Mouse (Mus musculus) neural tube, embryonic 12.5 days (tissue): ENCODE results near the gene Cdh3. TPM values are rescaled to one million over a fixed set of nuclear protein-coding genes. Genes with fewer than 3 reads are reported as not detected.

Source experiments
- ATAC-seq: fragments of 200-750 bp; cut with Nextera tagmentation; 2 replicates; pipeline ENCODE4 v1.8.0; 2017; ENCODE audit warnings: low read depth, mild to moderate bottlenecking, moderate TSS enrichment, moderate library complexity; ENCODE audit not compliant: low FRiP score
- H3K27ac ChIP-seq: fragments of 300-500 bp; sonication (generic); 2 replicates; pipeline ENCODE4 v1.5.1; 2016
- H3K27me3 ChIP-seq: fragments of 300-500 bp; sonication (generic); replicated peaks from 2 replicates; pipeline ENCODE4 v1.6.1; 2016; ENCODE audit warnings: mild to moderate bottlenecking
- H3K36me3 ChIP-seq: fragments of 300-500 bp; sonication (generic); 2 replicates; pipeline ENCODE4 v1.6.1; 2016; ENCODE audit warnings: mild to moderate bottlenecking
- H3K4me1 ChIP-seq: fragments of 300-500 bp; sonication (generic); 2 replicates; pipeline ENCODE4 v1.6.1; 2016
- H3K4me2 ChIP-seq: fragments of 300-500 bp; sonication (generic); replicated peaks from 2 replicates; pipeline ENCODE4 v1.6.1; 2016; ENCODE audit warnings: mild to moderate bottlenecking
- H3K4me3 ChIP-seq: fragments of 300-500 bp; sonication (generic); 2 replicates; pipeline ENCODE4 v1.5.1; 2016
- H3K9ac ChIP-seq: fragments of 300-500 bp; sonication (generic); 2 replicates; pipeline ENCODE4 v1.6.1; 2016; ENCODE audit warnings: mild to moderate bottlenecking
- H3K9me3 ChIP-seq: fragments of 300-500 bp; sonication (generic); 2 replicates; pipeline ENCODE4 v1.6.1; 2016; ENCODE audit warnings: mild to moderate bottlenecking
- WGBS: fragments of 180-500 bp; shearing (Covaris S2); methylation state at CpG from one replicate; pipeline ENCODE4 v1.1.7; 2016; 5-methylcytosine and 5-hydroxymethylcytosine counted together
- polyA plus RNA-seq: library from polyadenylated mRNA; unstranded; fragments of >200 nt; fragmentation: Nextera tagmentation; extraction: Ambion mirVana; gene quantifications from 2 replicates; pipeline ENCODE4 v1.2.1, GENCODE M21; 2016

Cdh3 gene
- polyA plus RNA-seq, 1 experiment from 2014 or later: 6.0 TPM

DNA sequence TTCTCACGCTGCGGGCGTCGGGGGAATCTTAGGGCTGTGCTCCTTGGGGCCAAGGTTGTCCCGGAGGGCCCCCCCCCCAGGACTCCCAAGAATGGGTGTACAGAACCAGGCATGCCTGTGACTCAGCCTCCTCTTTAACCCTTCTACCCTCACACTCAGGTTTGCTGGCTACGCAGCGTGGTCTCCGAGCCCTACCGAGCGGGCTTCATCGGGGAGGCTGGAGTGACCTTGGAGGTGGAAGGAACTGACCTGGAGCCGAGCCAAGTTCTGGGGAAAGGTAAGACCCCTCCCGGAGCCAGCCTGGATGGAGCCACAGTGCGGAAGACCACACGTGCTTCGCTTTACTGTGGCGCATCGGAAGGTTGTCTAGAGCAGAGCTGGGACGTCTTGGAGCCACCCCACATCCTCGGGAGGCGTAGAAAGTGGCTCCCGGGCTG lies 392 bp downstream of the Cdh3 start:
- H3K9me3 ChIP-seq: no peaks in the 10 kb centered on the region
- WGBS: 1% methylated on average over 22 of the region's 22 CpGs
- H3K27me3 ChIP-seq: peaks cover 56% of the 10 kb centered on the region
- peak overlapping the region; percentile 67 for H3K4me2 ChIP-seq
- H3K4me1 ChIP-seq: peaks cover 34% of the 10 kb centered on the region
- peak overlapping the region; percentile 35 for H3K4me3 ChIP-seq
- H3K9ac ChIP-seq: peak overlapping the region; percentile 40
- no peak overlapping the region for H3K27ac ChIP-seq
- H3K36me3 ChIP-seq: no peaks in the 10 kb centered on the region
- ATAC-seq: peak; percentile 39; the same call in 1 of the 2 replicates

DNA sequence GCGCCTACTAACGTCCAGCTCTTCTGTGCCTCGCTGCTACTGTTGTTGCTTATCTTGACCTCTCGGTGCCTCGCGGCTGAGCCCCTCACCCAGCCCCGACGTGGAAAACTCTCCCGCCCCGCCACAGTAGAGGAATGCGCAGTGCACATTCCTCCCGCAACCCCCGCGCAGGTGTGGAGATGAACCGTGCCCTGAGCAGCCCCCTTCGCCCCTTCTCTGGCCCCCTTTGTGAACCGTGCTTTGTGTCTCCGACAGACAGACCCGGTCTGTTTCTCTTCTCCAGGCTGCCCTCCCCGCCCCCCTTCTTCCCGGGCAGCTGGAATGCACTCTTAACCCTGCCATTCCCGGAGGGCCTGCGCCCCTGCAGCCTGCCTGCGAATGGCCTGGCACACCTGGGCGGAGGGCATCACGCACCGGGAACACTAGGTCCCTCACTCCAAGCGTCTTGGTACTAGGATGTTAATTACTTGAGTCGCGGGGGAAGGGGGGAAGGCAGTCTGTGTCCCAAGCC lies 895 bp downstream of the Cdh3 start:
- Histone ChIP-seq H3K9ac (peak overlapping the region; percentile 40; the same call in 1 of the 2 replicates), H3K36me3 (no peaks in the 10 kb centered on the region), H3K9me3 (no peaks in the 10 kb centered on the region), H3K27me3 (peaks cover 56% of the 10 kb centered on the region), H3K4me1 (peaks cover 34% of the 10 kb centered on the region), H3K4me3 (peak overlapping the region; percentile 35), H3K4me2 (peak overlapping the region; percentile 67), H3K27ac (no peak overlapping the region)
- 0 out of 2 replicates have a peak, but pooled peaks have one; percentile 18 for ATAC-seq
- WGBS: under 1% methylated on average over 30 of the region's 30 CpGs

DNA sequence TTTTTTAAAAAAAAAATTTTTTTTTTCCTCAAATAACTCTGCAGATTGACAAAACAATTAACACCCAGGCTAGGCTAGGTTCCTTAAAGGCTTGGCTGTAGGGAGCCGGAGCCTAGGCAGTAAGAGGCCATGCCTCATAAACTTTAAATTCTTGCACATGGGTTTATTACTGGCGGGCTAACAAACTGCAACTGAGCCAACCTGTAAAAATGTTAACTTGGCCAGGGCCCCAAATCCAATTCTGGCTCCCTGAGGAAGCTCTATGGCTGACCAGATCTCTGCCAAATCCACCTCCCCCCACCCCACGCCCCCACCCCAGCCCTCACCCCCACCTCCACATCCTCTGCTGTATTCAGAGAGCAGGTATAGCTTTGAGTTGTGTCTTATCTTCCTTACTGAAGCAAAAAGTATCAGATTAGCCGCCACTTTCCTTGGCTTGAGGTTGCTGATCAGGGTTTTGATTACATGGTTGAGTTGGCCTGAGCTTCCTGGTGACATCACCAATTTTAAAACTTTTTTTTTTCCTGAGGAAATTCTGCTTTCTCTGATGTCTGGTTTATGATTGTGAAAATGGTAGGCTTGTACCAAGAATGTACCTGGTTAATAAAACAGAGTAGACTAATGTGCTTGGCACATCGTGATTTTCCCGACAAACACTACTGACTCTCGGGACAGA lies 1.9 kb downstream of the Cdh3 start:
- H3K4me2 ChIP-seq: peak overlapping the region; percentile 16; the same call in 1 of the 2 replicates
- H3K4me3 ChIP-seq: no peak overlapping the region
- H3K9ac ChIP-seq: no peak overlapping the region
- peaks cover 50% of the 10 kb centered on the region for H3K27me3 ChIP-seq
- H3K4me1 ChIP-seq: peaks cover 28% of the 10 kb centered on the region
- ATAC-seq: no peak
- H3K36me3 ChIP-seq: no peaks in the 10 kb centered on the region
- H3K9me3 ChIP-seq: no peaks in the 10 kb centered on the region
- no peak overlapping the region for H3K27ac ChIP-seq
- WGBS: 49% methylated on average over 7 of the region's 7 CpGs

DNA sequence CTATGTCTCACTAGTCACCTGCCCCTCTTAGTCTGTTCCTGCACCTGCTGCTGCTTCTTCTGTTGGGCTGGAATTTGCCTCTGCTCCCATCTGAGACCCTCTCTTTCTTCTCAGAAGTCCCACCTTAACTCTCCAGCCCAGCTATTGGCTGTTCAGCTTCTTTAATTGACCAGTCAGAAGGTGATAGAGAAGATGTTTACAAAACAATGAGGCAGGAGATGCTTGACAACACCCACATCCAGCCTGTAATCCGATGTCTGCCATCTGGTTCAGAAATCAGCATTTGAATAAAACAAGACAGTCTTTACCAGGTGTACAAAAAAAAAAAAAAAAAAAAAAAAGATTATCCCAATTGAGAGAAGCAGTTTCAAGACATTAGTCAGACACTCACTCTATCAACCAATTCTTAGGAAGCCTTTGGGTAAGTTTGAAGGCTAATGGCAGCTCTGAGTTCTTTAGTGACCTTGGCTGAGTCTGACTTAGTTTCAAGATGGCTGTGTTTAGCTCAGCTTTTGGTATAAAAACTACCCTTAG lies 5.3 kb downstream of the Cdh3 start:
- peaks cover 10% of the 10 kb centered on the region for H3K4me1 ChIP-seq
- H3K4me2 ChIP-seq: no peak overlapping the region
- ATAC-seq: no peak
- no peak overlapping the region for H3K27ac ChIP-seq
- peaks cover 20% of the 10 kb centered on the region for H3K27me3 ChIP-seq
- H3K9me3 ChIP-seq: no peaks in the 10 kb centered on the region
- no peak overlapping the region for H3K4me3 ChIP-seq
- no peak overlapping the region for H3K9ac ChIP-seq
- no peaks in the 10 kb centered on the region for H3K36me3 ChIP-seq
- WGBS: 19% methylated on average over 1 of the region's 1 CpGs

DNA sequence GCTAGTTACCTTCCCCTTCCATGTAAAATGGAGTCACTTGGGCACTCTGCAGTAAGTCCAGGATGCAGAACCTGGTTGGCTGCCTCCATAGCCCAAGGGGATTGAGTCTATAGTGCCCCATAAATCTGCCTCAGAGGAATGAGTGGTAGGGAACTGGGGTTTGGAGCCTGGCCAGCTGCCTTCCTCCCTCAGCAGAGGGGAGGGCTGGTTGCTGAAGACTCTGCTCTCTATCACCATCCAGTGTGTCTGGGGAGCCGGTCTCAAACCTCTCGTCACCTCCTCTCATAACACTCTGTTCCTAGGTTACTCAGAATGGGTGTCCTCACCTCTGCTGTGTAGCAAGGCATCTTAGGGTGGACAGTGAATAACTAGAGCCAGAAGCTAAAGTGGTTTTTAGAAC lies 5.9 kb downstream of the Cdh3 start:
- ATAC-seq: 0 out of 2 replicates have a peak, but pooled peaks have one; percentile 17
- WGBS: 52% methylated on average over 2 of the region's 2 CpGs
- peaks cover 14% of the 10 kb centered on the region for H3K27me3 ChIP-seq

DNA sequence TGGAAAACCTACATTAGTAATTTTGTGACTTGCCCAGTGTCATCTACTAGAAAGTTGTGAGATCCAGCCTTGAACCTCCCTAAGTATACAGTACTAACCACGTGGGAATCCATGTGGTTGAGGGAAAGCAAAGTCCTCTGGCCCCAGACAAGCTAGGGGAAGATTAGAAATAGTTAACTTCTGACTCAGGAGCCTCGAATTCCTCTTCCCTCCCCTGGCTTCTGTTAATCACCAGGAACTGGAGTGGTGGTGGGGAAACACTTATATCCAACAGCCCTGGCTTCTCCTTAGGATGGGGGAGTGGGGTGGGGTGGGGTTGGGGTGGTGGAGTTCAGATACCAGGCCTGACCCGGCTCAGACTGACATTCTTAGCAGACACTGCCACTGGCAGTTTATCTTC lies 8.1 kb downstream of the Cdh3 start:
- Histone ChIP-seq H3K27ac (no peak overlapping the region), H3K4me1 (no peaks in the 10 kb centered on the region), H3K36me3 (no peaks in the 10 kb centered on the region), H3K9me3 (no peaks in the 10 kb centered on the region), H3K27me3 (no peaks in the 10 kb centered on the region), H3K9ac (no peak overlapping the region), H3K4me3 (no peak overlapping the region), H3K4me2 (no peak overlapping the region)
- no peak for ATAC-seq
- 50% methylated on average over 3 of the region's 3 CpGs for WGBS

More for the DNA sequence above, 5.9 kb downstream of the Cdh3 start:
- H3K27ac ChIP-seq: no peak overlapping the region
- no peak overlapping the region for H3K4me2 ChIP-seq
- no peaks in the 10 kb centered on the region for H3K9me3 ChIP-seq
- no peaks in the 10 kb centered on the region for H3K36me3 ChIP-seq
- no peak overlapping the region for H3K4me3 ChIP-seq
- H3K4me1 ChIP-seq: peaks cover 5% of the 10 kb centered on the region
- H3K9ac ChIP-seq: no peak overlapping the region

DNA sequence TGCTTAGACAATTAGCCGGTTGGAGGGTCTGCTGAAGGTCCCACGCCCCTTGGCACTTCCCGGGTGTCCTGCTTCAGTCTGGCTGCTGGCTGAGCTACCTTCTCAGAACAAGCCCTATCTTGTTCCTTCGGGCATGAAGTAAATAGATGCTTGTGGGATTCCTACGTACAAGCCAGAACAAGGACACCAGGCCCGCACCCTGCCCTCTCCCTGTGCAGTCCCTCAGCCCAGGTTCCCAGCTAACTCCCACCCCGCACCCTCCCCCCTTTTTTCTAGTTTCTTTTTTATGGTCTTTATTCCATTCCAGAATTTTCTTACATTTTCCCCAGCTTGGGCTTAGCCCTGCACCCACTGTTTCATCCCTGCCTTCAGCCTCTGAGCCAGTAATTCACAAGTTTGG lies 9.9 kb downstream of the Cdh3 start:
- Histone ChIP-seq H3K4me3 (no peak overlapping the region), H3K27ac (no peak overlapping the region), H3K27me3 (no peaks in the 10 kb centered on the region), H3K4me1 (no peaks in the 10 kb centered on the region), H3K36me3 (no peaks in the 10 kb centered on the region), H3K4me2 (no peak overlapping the region), H3K9ac (no peak overlapping the region), H3K9me3 (no peaks in the 10 kb centered on the region)
- no peak for ATAC-seq
- 90% methylated on average over 7 of the region's 7 CpGs for WGBS

DNA sequence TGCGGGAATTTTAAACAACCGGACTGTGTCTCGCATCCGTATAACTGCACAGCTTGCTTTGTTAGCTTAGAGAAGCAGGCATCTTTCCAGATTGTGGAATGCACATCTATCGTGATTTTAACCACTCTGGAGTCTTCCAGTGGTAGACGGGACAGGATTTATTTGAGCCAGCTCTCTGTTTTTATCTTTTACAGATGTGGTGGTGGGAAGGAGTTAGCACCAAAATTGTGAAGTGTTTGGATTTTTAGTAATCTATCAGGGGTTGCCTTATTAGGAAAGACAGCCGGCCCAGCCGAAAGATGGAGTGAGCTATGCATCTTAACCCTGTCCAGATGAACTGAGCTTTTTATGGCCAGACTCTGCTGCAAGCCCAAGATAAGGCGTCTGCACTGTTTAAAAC lies 11.2 kb downstream of the Cdh3 start:
- Histone ChIP-seq H3K9ac (no peak overlapping the region), H3K27ac (no peak overlapping the region), H3K4me2 (no peak overlapping the region), H3K4me1 (no peaks in the 10 kb centered on the region), H3K4me3 (no peak overlapping the region), H3K9me3 (no peaks in the 10 kb centered on the region), H3K27me3 (no peaks in the 10 kb centered on the region), H3K36me3 (no peaks in the 10 kb centered on the region)
- WGBS: 68% methylated on average over 9 of the region's 9 CpGs
- ATAC-seq: no peak

DNA sequence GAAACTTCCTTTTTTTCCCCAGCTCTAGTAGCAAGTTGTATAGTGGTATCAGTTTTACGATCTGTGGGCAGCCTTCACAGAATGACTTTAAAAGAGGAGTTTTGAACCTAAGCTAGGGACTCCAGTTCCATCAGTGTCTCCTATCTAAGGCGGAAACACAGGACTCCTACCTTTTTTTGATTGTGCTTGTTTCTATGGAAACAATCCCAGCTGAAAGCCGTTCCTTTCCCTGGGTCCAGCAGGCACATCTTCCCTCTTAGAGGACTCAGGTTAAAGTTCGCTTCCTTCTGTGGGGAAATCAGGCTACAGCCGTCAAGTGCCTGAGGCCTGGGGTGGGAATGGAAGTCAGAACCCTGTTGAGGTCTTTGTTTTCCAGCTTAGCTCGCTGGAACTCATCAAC lies 16.0 kb downstream of the Cdh3 start:
- Histone ChIP-seq H3K27me3 (no peaks in the 10 kb centered on the region), H3K27ac (no peak overlapping the region), H3K4me1 (no peaks in the 10 kb centered on the region), H3K4me2 (no peak overlapping the region), H3K9ac (no peak overlapping the region), H3K4me3 (no peak overlapping the region), H3K36me3 (no peaks in the 10 kb centered on the region), H3K9me3 (no peaks in the 10 kb centered on the region)
- WGBS: 64% methylated on average over 6 of the region's 6 CpGs
- ATAC-seq: no peak

DNA sequence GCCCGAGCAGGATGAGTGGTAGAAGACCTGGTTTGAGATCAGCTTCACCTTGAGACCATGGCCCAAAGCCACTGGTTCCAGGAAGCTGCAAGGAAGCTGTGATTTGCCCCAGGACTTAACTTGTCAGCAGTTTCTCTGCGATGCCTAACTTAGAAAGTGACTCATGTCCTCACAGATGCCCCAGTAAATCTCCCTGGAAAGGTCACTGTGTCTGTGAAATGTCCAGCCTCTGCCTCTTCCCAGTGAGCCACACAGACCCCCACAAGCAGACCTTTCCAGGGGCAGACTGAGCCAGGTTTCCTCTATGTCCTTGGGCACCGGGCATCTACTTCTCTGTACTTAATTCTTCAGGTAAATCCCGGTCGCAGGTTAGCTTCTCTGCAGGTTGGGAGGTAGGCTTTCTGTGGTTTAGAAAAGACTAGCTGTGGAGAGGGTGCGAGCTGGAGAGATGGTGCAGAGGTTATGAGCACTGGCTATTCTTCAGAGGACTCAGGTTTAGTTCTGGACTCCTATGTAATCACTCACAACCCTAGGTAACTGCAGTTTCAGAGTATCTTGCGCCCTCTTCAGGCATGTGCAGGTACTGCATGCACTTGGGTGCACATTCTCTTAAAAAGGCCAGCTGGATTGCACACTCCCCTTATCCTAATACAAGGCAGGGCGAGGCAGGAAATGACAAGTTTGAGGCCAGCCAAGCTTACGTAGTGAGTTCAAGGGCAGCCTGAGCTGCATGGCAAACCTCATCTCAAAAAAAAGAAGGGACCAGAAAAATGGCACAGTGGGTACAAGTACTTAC lies 16.7 kb downstream of the Cdh3 start:
- Histone ChIP-seq H3K9me3 (no peaks in the 10 kb centered on the region), H3K27ac (no peak overlapping the region), H3K36me3 (no peaks in the 10 kb centered on the region), H3K4me3 (no peak overlapping the region), H3K4me2 (no peak overlapping the region), H3K27me3 (no peaks in the 10 kb centered on the region), H3K4me1 (no peaks in the 10 kb centered on the region), H3K9ac (no peak overlapping the region)
- WGBS: 88% methylated on average over 9 of the region's 9 CpGs
- ATAC-seq: no peak

DNA sequence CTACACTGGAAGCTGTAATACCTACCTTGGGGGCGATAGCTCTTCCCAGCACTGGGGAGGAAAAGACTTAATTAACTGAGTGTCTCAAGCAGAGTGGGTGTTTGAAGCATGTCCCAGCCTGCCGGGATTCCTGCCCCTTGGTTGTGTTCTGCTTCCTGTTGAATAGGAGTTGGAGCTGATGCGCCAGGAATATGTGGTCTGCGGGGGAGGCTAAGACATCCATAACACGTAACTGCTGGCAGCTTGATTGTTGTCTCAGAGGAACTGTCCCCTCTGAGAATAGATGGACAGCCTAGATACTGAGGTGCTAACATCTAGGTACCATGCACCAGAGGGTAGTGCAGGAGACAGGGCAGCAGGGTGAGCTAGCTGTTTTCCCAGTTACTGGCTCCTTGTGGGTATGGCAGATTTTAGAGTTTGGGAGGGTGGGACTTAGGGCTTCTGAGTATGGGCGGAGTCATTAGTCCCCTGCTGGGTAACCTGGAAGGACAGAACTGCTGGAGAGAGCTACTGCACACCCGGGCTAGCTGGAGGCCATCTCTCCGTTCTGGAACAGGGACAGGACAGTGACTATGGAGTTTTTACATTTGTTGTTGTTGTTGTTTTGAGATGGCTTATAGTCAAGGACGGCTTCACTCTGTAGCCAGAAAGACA lies 18.0 kb downstream of the Cdh3 start:
- Histone ChIP-seq H3K27ac (no peak overlapping the region), H3K4me2 (no peak overlapping the region), H3K4me1 (no peaks in the 10 kb centered on the region), H3K4me3 (no peak overlapping the region), H3K9ac (no peak overlapping the region), H3K9me3 (no peaks in the 10 kb centered on the region), H3K36me3 (no peaks in the 10 kb centered on the region), H3K27me3 (no peaks in the 10 kb centered on the region)
- ATAC-seq: no peak
- 86% methylated on average over 9 of the region's 9 CpGs for WGBS
